In the genomic region with DNA sequence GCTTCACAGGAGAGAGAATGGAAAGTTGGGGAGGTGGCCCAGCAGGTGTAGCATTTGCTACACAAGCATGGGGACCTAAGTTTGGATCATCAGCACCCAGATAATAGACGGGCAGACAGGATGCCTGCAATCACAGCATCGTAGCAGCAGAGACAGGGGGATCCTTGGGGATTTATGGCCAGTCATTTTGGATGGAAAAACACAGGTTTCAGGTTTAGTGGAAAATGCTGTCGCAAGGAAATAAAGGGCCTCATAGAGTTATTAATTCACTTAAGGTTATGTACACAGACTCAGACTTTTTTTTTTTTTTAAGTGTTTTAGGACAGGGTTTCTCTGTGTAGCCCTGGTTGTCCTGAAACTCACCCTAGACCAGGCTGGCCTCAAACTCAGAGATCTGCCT, we compare ENCODE assay signal across 29 mouse cellular contexts. TPM values are rescaled to one million over a fixed set of nuclear protein-coding genes. Genes with fewer than 3 reads are reported as not detected.
DNase-seq lines count a peak whose midpoint lies in the region; ATAC-seq and TF ChIP-seq lines count a peak whose summit lies in the region.
"Had no signal": no experiment of that assay in that cellular context is flagged by ENCODE, and none has a peak within 500 bp of the region (broad histone marks: within the 10 kb centered on the region; RNA-seq: fewer than 3 reads in every experiment).

No protein-coding gene starts in this region.

- H3K4me3 ChIP-seq in CH12.LX (replicated peaks in 1 of 3; ENCODE audit: low read depth in 2 of 3, low read length in 2 of 3, poor library complexity in 1 of 3), result no peak overlapping the region
- H3K4me3 ChIP-seq in midbrain, embryonic 15.5 days, result no peak overlapping the region
- H3K4me3 ChIP-seq: embryonic facial prominence, embryonic 13.5 days; embryonic facial prominence, embryonic 15.5 days; erythroblast, embryonic 14.5 days; forebrain, embryonic 10.5 days had no signal

- H3K27ac ChIP-seq in CH12.LX (ENCODE audit: insufficient read depth, low read depth), result no peak overlapping the region
- no peak overlapping the region for H3K27ac ChIP-seq in midbrain, embryonic 15.5 days
- H3K27ac ChIP-seq: embryonic facial prominence, embryonic 13.5 days; embryonic facial prominence, embryonic 15.5 days; forebrain, embryonic 10.5 days had no signal

- intact Hi-C loops in heart, postnatal 36 days (cut with DNase I), result no loop called here

- no peak for TF ChIP-seq RAD21 in CH12.LX (IDR thresholded peaks at IDR 0.05; ENCODE audit: low read depth, low read length)

- peak; percentile 43 for DNase-seq in heart, adult 11 months
- DNase-seq in heart, postnatal 36 days, result no peak
- DNase-seq in CH12.LX (ENCODE audit: extremely low read depth), result peak; percentile 59
- no peak for DNase-seq in ovary, postnatal 36 days (ENCODE audit: low spot score)
- DNase-seq: adrenal gland, adult 2 months; adrenal gland, postnatal 10 days; adrenal gland, postnatal 25 days; cerebellum, adult 11 months; cerebellum, adult 18-20 months; cerebellum, adult 8-10 months; cerebellum, adult 9-11 months; cerebellum, postnatal 14 days; cerebellum, postnatal 36 days; embryo, embryonic 11 days had no signal

- ATAC-seq in CD4-positive, CD25-positive, alpha-beta regulatory T cell, adult 4 months, result peak; percentile 9
- ATAC-seq in midbrain, embryonic 15.5 days (replicated peaks), result no peak
- ATAC-seq: forebrain, embryonic 14.5 days; forebrain, embryonic 16.5 days had no signal

- TF ChIP-seq EP300 in CH12.LX (IDR thresholded peaks at IDR 0.05; ENCODE audit: low read length), result peak; percentile 89

- H3K27me3 ChIP-seq in CH12.LX (replicated peaks), result no peaks in the 10 kb centered on the region
- H3K27me3 ChIP-seq in midbrain, embryonic 15.5 days (replicated peaks), result no peaks in the 10 kb centered on the region
- H3K27me3 ChIP-seq: embryonic facial prominence, embryonic 13.5 days; embryonic facial prominence, embryonic 15.5 days had no signal

- peaks cover 19 to 60% of the 10 kb centered on the region in 2 experiments for H3K4me1 ChIP-seq in CH12.LX (ENCODE audit: control insufficient read depth in 1 of 2, insufficient read depth in 2 of 2)
- no peaks in the 10 kb centered on the region for H3K4me1 ChIP-seq in midbrain, embryonic 15.5 days
- H3K4me1 ChIP-seq: embryonic facial prominence, embryonic 13.5 days; embryonic facial prominence, embryonic 15.5 days; forebrain, embryonic 10.5 days had no signal

- H3K36me3 ChIP-seq in CH12.LX (replicated peaks in 1 of 2; ENCODE audit: control insufficient read depth in 1 of 2, insufficient read depth in 1 of 2, low read length in 1 of 2), result peaks cover 8 to 42% of the 10 kb centered on the region in 2 experiments
- no peaks in the 10 kb centered on the region for H3K36me3 ChIP-seq in midbrain, embryonic 15.5 days (replicated peaks)
- H3K36me3 ChIP-seq: embryonic facial prominence, embryonic 13.5 days; embryonic facial prominence, embryonic 15.5 days; forebrain, embryonic 10.5 days had no signal

- WGBS in midbrain, embryonic 15.5 days, result 86% methylated on average over 3 of the region's 3 CpGs

- no peak for TF ChIP-seq POLR2A in CH12.LX (IDR thresholded peaks at IDR 0.05; ENCODE audit: low read depth, low read length)

- peak overlapping the region; percentile 73; the same call in 1 of the 2 replicates for H3K4me2 ChIP-seq in CH12.LX (ENCODE audit: insufficient read depth, low read depth, poor library complexity, severe bottlenecking)
- H3K4me2 ChIP-seq in midbrain, embryonic 15.5 days, result no peak overlapping the region
- H3K4me2 ChIP-seq: embryonic facial prominence, embryonic 13.5 days; embryonic facial prominence, embryonic 15.5 days had no signal

- in situ Hi-C loops in CH12.LX (cut with MboI; ENCODE audit: low pct_ligation_motif_present, low pct_unique_long_range_greater_than_20kb, low sequenced_read_pairs), result loop anchor here (10.0 kb wide), 1 partner anchor 231 kb away; no protein-coding TSS in a partner anchor

- dilution Hi-C loops in CH12.LX (cut with MboI; ENCODE audit: extremely low pct_ligation_motif_present, extremely low pct_unique_long_range_greater_than_20kb, low sequenced_read_pairs), result no loop called here

- H3K9me3 ChIP-seq in CH12.LX (replicated peaks; ENCODE audit: low read length), result no peaks in the 10 kb centered on the region
- no peaks in the 10 kb centered on the region for H3K9me3 ChIP-seq in midbrain, embryonic 15.5 days
- H3K9me3 ChIP-seq: embryonic facial prominence, embryonic 13.5 days; embryonic facial prominence, embryonic 15.5 days; forebrain, embryonic 10.5 days had no signal

- peaks cover 9% of the 10 kb centered on the region for H3K79me2 ChIP-seq in CH12.LX (replicated peaks; ENCODE audit: control insufficient read depth, extremely low read depth, insufficient read depth, poor library complexity, severe bottlenecking)

- 0 out of 2 replicates have a peak overlapping the region, but pooled peaks have one; percentile 6 for H3K9ac ChIP-seq in CH12.LX (ENCODE audit: insufficient read depth, low read depth)
- H3K9ac ChIP-seq in midbrain, embryonic 15.5 days, result no peak overlapping the region
- H3K9ac ChIP-seq: embryonic facial prominence, embryonic 13.5 days; embryonic facial prominence, embryonic 15.5 days had no signal

- TF ChIP-seq CTCF in CH12.LX (conservative IDR thresholded peaks at IDR 0.05 in 1 of 2, IDR thresholded peaks at IDR 0.05 in 1 of 2; ENCODE audit: low read depth in 2 of 2, low read length in 2 of 2), result no peak

TF ChIP-seq in CH12.LX, 34 proteins besides CTCF, POLR2A, EP300 and RAD21:
- TF ChIP-seq IRF4 (IDR thresholded peaks at IDR 0.05; ENCODE audit: low read depth, low read length) (peak; percentile 91), SIN3A (IDR thresholded peaks at IDR 0.05; ENCODE audit: low read length) (0 out of 2 replicates have a peak, but pooled peaks have one; percentile 31), MAZ (IDR thresholded peaks at IDR 0.05; ENCODE audit: low read depth, low read length) (0 out of 2 replicates have a peak, but pooled peaks have one; percentile 8), TCF12 (IDR thresholded peaks at IDR 0.05; ENCODE audit: low read depth, low read length) (peak; percentile 50; the same call in 1 of the 2 replicates), ELF1 (IDR thresholded peaks at IDR 0.05; ENCODE audit: low read depth, low read length) (no peak), JUN (IDR thresholded peaks at IDR 0.05; ENCODE audit: insufficient read depth, low read depth, low read length) (peak; percentile 65; the same call in 1 of the 2 replicates), MYC (IDR thresholded peaks at IDR 0.05; ENCODE audit: low read depth, low read length) (0 out of 2 replicates have a peak, but pooled peaks have one; percentile 45), MEF2A (IDR thresholded peaks at IDR 0.05; ENCODE audit: borderline replicate concordance, low read depth, low read length) (peak; percentile 61; the same call in 1 of the 2 replicates), ZNF384 (IDR thresholded peaks at IDR 0.05; ENCODE audit: low read depth, low read length) (peak; percentile 84), GABPA (IDR thresholded peaks at IDR 0.05; ENCODE audit: insufficient replicate concordance, low read depth, low read length) (no peak), JUND (conservative IDR thresholded peaks at IDR 0.05; ENCODE audit: low read depth, low read length) (peak; percentile 43; the same call in 1 of the 2 replicates)

RNA-seq across cellular contexts. Expression of a gene that starts 6.8 kb away (rescaled TPM):
- not detected for total RNA-seq in heart, postnatal 36 days (2021)
- polyA plus RNA-seq in CD4-positive, CD25-positive, alpha-beta regulatory T cell, adult 4 months (2017; shearing (Covaris generic)), result 100 to 1,000 TPM; 188 to 330 TPM
- 26.4 and 40.3 TPM in 2 replicates for total RNA-seq in CH12.LX (2012; rRNA removed)
- 26.5 and 30.1 TPM in 2 replicates for total RNA-seq in CH12.LX (2014; rRNA removed)
- 35.1 and 36.7 TPM in 2 replicates for polyA plus RNA-seq in CH12.LX (2012; ENCODE audit: insufficient read length, low read depth)
- not detected in 2 replicates for polyA plus RNA-seq in midbrain, embryonic 15.5 days (2015; fragmentation: Nextera tagmentation; extraction: Ambion mirVana)
- total RNA-seq: adrenal gland, postnatal 25 days; adrenal gland, postnatal 4 days; common myeloid progenitor, adult 5-6 weeks; MEL had no signal
- polyA plus RNA-seq: brain, embryonic 14.5 days; C2C12; embryonic facial prominence, embryonic 11.5 days; embryonic facial prominence, embryonic 13.5 days; erythroblast, embryonic 14.5 days; forebrain, embryonic 14.5 days; forebrain, embryonic 16.5 days had no signal

RNA-seq across cellular contexts. Expression of a gene that starts 25.3 kb away (rescaled TPM):
- total RNA-seq in heart, postnatal 36 days (2021), result not detected
- not detected for polyA plus RNA-seq in CD4-positive, CD25-positive, alpha-beta regulatory T cell, adult 4 months (2017; shearing (Covaris generic))
- not detected in 2 replicates for total RNA-seq in CH12.LX (2012; rRNA removed)
- total RNA-seq in CH12.LX (2014; rRNA removed), result not detected in 2 replicates
- polyA plus RNA-seq in CH12.LX (2012; ENCODE audit: insufficient read length, low read depth), result not detected in 2 replicates
- polyA plus RNA-seq in midbrain, embryonic 15.5 days (2015; fragmentation: Nextera tagmentation; extraction: Ambion mirVana), result not detected in 2 replicates
- total RNA-seq: adrenal gland, adult 2 months; adrenal gland, postnatal 10 days; adrenal gland, postnatal 25 days; adrenal gland, postnatal 4 days; common myeloid progenitor, adult 5-6 weeks; ES-E14; MEL had no signal
- polyA plus RNA-seq: adrenal gland, adult 2 months; brain, embryonic 14.5 days; C2C12; embryonic facial prominence, embryonic 11.5 days; embryonic facial prominence, embryonic 13.5 days; embryonic facial prominence, embryonic 15.5 days; erythroblast, embryonic 14.5 days; forebrain, embryonic 10.5 days; forebrain, embryonic 14.5 days; forebrain, embryonic 16.5 days had no signal

RNA-seq across cellular contexts. Expression of a gene that starts 55.2 kb away (rescaled TPM):
- under 1 TPM; 0.78 to 0.95 TPM for total RNA-seq in heart, postnatal 36 days (2021)
- under 1 TPM in 1 of 2 experiments, not detected in 1; 0.08 TPM for polyA plus RNA-seq in CD4-positive, CD25-positive, alpha-beta regulatory T cell, adult 4 months (2017; shearing (Covaris generic))
- total RNA-seq in CH12.LX (2012; rRNA removed) (not detected in 2 replicates), CH12.LX (2014; rRNA removed) (not detected in 2 replicates)
- polyA plus RNA-seq in CH12.LX (2012; ENCODE audit: insufficient read length, low read depth), result not detected in 2 replicates
- not detected in 2 replicates for polyA plus RNA-seq in midbrain, embryonic 15.5 days (2015; fragmentation: Nextera tagmentation; extraction: Ambion mirVana)
- total RNA-seq: common myeloid progenitor, adult 5-6 weeks had no signal
- polyA plus RNA-seq: adrenal gland, adult 2 months; brain, embryonic 14.5 days; C2C12; embryonic facial prominence, embryonic 11.5 days; embryonic facial prominence, embryonic 13.5 days; embryonic facial prominence, embryonic 15.5 days; erythroblast, embryonic 14.5 days; forebrain, embryonic 10.5 days; forebrain, embryonic 14.5 days; forebrain, embryonic 16.5 days had no signal

Comparison
In these comparisons a context has a peak if more than half of its experiments do, and no peak if none do; other contexts are left out.
1. DNase-seq: peak in heart, adult 11 months (single experiment) and CH12.LX (single experiment); none in heart, postnatal 36 days (0 of 2) and ovary, postnatal 36 days (single experiment).
2. RNA of a gene that starts 6.8 kb away (polyA plus RNA-seq): 188 to 330 TPM in CD4-positive, CD25-positive, alpha-beta regulatory T cell, adult 4 months and 35.1 to 36.7 TPM in CH12.LX; not detected in midbrain, embryonic 15.5 days; every median in the first group is over 10 times any median in the second.